Mouse (Mus musculus) hindbrain, embryonic 12.5 days (tissue): Measurements from ENCODE around the gene Gm1527. TPM values are rescaled to one million over a fixed set of nuclear protein-coding genes. Genes with fewer than 3 reads are reported as not detected.
"Not testable (repeated sequence)": the region's sequence is repeated elsewhere in the genome, so short reads cannot be mapped to it uniquely, and the experiment has no call there.

ENCODE experiments used
- ATAC-seq: fragments of 200-750 bp; cut with Nextera tagmentation; 2 replicates; pipeline ENCODE4 v1.8.0; 2017; ENCODE audit warnings: moderate TSS enrichment; ENCODE audit not compliant: low FRiP score
- H3K27ac ChIP-seq: fragments of 300-500 bp; sonication (generic); 2 replicates; pipeline ENCODE4 v1.5.1; 2016; ENCODE audit warnings: mild to moderate bottlenecking
- H3K27me3 ChIP-seq: fragments of 300-500 bp; sonication (generic); 2 replicates; pipeline ENCODE4 v1.6.1; 2016; ENCODE audit warnings: mild to moderate bottlenecking
- H3K36me3 ChIP-seq: fragments of 300-500 bp; sonication (generic); 2 replicates; pipeline ENCODE4 v1.6.1; 2016; ENCODE audit warnings: mild to moderate bottlenecking
- H3K4me1 ChIP-seq: fragments of 300-500 bp; sonication (generic); 2 replicates; pipeline ENCODE4 v1.6.1; 2016
- H3K4me2 ChIP-seq: fragments of 300-500 bp; sonication (generic); replicated peaks from 2 replicates; pipeline ENCODE4 v1.6.1; 2016; ENCODE audit warnings: mild to moderate bottlenecking
- H3K4me3 ChIP-seq: fragments of 300-500 bp; sonication (generic); 2 replicates; pipeline ENCODE4 v1.5.1; 2016; ENCODE audit warnings: mild to moderate bottlenecking
- H3K9ac ChIP-seq: fragments of 300-500 bp; sonication (generic); 2 replicates; pipeline ENCODE4 v1.6.1; 2016; ENCODE audit warnings: mild to moderate bottlenecking, moderate library complexity
- H3K9me3 ChIP-seq: fragments of 300-500 bp; sonication (generic); replicated peaks from 2 replicates; pipeline ENCODE4 v1.6.1; 2016; ENCODE audit warnings: mild to moderate bottlenecking
- WGBS: fragments of 180-500 bp; shearing (Covaris S2); methylation state at CpG from one replicate; pipeline ENCODE4 v1.1.7; 2016; 5-methylcytosine and 5-hydroxymethylcytosine counted together
- polyA plus RNA-seq: library from polyadenylated mRNA; unstranded; fragments of >200 nt; fragmentation: Nextera tagmentation; extraction: Ambion mirVana; gene quantifications from 2 replicates; pipeline ENCODE4 v1.2.1, GENCODE M21; 2016

Gm1527 gene
- polyA plus RNA-seq = not detected in 2 replicates

DNA sequence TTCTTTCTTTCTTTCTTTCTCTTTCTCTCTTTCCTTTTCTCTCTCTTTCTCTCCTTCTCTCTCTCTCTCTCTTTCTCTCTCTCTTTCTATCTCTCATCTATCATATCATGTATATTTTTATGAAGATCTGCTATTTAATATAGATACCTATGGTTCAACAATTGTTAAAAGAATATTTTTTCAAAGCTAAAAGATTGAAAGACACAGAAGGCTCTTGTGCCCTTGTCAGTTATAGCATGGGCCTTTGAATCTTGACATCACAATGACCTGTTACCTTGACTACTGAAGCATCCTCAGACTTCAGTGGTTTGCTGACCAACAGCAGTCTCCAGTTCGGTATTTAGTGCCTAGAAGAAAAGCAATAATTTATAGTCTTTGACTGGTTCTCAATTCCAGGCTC lies at the start of gene Gm1527:
Gene Gm1527 (plus strand): TSS at position 301 of the 400 bp plus-strand sequence.
- no peak for ATAC-seq
- Histone ChIP-seq H3K4me2 (no peak within 1 kb of the TSS), H3K9ac (no peak within 1 kb of the TSS), H3K27me3 (no peaks in the 10 kb centered on the region), H3K4me1 (no peaks in the 10 kb centered on the region), H3K4me3 (no peak within 1 kb of the TSS), H3K27ac (no peak within 1 kb of the TSS), H3K9me3 (no peaks in the 10 kb centered on the region), H3K36me3 (no peaks in the 10 kb centered on the region)
- 71% methylated on average over 1 of the region's 1 CpGs for WGBS

DNA sequence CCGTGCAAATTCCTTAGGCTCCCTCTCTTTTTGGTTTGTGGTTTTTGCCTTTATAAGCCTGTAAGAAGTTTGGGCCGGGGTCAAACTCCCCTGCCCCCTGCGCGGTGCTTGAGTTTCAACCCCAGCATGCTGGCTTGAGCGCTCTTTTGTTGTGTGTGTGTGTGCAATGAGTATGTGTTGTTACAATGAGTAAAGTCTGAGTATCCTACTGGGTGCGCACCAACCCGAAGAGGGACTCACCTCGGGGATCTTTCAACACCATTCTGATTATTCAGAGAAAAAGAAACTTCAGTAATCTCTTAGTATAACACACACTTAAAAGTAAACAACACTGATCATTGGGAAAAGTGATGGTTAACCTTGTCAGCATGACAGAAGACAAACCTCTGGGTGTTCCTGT lies 49.2 kb upstream of the Gm1527 start:
- no peaks in the 10 kb centered on the region for H3K9me3 ChIP-seq
- peaks cover 9% of the 10 kb centered on the region for H3K4me1 ChIP-seq
- no peaks in the 10 kb centered on the region for H3K27me3 ChIP-seq
- no peak for ATAC-seq
- 46% methylated on average over 8 of the region's 8 CpGs for WGBS
- H3K27ac ChIP-seq = no peak overlapping the region
- H3K36me3 ChIP-seq = no peaks in the 10 kb centered on the region
- H3K9ac ChIP-seq = no peak overlapping the region
- no peak overlapping the region for H3K4me3 ChIP-seq
- H3K4me2 ChIP-seq = no peak overlapping the region

- Histone ChIP-seq H3K4me1 (peaks cover 5% of the 10 kb centered on the region), H3K4me2 (no peak overlapping the region), H3K4me3 (no peak overlapping the region), H3K9me3 (no peaks in the 10 kb centered on the region), H3K36me3 (no peaks in the 10 kb centered on the region), H3K27ac (no peak overlapping the region), H3K9ac (no peak overlapping the region), H3K27me3 (no peaks in the 10 kb centered on the region)
- no peak for ATAC-seq
These were observed 45.3 kb upstream of the Gm1527 start for GRCm38 (mm10) chr3:28847115-28847514.

DNA sequence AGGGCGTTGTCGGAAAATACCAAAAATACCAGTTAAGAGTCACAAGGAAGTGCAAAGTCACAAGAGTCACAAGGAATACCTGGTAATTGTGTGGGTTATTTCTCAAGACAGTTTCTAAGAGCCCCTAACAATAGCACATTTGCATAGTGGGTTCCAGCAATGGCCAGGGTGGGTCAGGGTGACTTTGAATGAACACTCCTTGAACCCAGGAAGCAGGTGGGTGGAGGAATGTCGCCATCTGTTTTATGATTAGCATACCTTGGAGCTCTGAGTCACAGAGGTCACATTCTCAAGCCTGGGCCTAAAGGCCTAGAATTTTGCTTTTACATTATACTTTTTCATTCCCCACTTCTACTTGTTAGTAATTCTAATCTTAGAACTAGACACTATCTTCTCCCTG lies 40.2 kb upstream of the Gm1527 start:
- not testable (repeated sequence) for H3K27ac ChIP-seq, H3K4me2 ChIP-seq, H3K9me3 ChIP-seq, H3K36me3 ChIP-seq, H3K27me3 ChIP-seq, ATAC-seq, H3K4me1 ChIP-seq, H3K9ac ChIP-seq, H3K4me3 ChIP-seq
- WGBS = 88% methylated on average over 3 of the region's 3 CpGs

- H3K4me3 ChIP-seq, H3K27me3 ChIP-seq, H3K4me1 ChIP-seq, H3K9ac ChIP-seq, H3K9me3 ChIP-seq, ATAC-seq, H3K27ac ChIP-seq, H3K36me3 ChIP-seq, H3K4me2 ChIP-seq: not testable (repeated sequence)
These were observed 32.6 kb upstream of the Gm1527 start for GRCm38 (mm10) chr3:28859630-28860392.

DNA sequence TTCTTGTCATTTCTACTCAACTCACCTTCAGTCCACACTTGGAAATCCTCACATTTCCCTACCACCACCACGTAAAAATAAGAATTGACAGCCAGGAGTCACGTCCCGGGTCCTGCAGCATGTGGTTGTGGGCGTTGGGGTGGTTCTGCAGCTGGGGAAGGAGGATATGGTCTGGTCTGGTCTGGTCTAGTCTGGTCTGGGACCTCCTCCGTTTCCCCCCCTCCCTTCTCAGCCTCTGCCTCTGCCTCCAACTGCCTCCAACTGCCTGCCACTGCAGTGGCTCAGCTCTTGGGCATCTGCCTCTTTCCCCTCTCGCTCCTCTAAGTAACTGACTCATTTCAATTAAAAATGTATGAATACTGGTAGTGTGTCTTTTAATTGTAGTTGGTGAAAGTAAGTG lies 4.5 kb downstream of the Gm1527 start:
- WGBS = 65% methylated on average over 6 of the region's 6 CpGs
- not testable (repeated sequence) for ATAC-seq, H3K9ac ChIP-seq, H3K27ac ChIP-seq, H3K4me3 ChIP-seq, H3K9me3 ChIP-seq, H3K4me1 ChIP-seq, H3K27me3 ChIP-seq, H3K36me3 ChIP-seq, H3K4me2 ChIP-seq

- Histone ChIP-seq H3K4me2 (no peak overlapping the region), H3K27ac (no peak overlapping the region), H3K9ac (no peak overlapping the region), H3K36me3 (no peaks in the 10 kb centered on the region), H3K27me3 (no peaks in the 10 kb centered on the region), H3K9me3 (no peaks in the 10 kb centered on the region), H3K4me1 (no peaks in the 10 kb centered on the region), H3K4me3 (no peak overlapping the region)
- ATAC-seq = no peak
- 93% methylated on average over 2 of the region's 2 CpGs for WGBS
These were observed 73.5 kb downstream of the Gm1527 start for GRCm38 (mm10) chr3:28965931-28966330.

DNA sequence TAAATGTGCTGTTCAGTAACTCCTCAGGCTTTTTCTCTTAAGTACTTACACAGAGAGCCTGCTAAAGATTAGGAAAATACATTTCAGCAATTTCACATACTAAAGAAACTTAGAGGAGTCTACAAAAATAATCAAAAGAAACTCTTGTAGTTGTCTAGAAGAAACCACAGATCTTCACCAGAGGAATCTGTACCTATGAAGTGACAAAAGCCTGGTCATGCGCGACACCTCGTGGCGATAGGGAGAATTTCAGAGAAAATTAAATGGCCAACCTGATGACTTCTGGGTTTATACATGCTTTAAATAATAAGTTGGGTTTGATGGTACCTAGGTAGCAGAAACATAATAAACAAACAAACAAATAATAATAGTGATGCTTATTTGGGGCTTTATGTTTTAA lies 76.4 kb downstream of the Gm1527 start:
- ATAC-seq = no peak
- no peak overlapping the region for H3K4me3 ChIP-seq
- H3K27me3 ChIP-seq = no peaks in the 10 kb centered on the region
- H3K4me1 ChIP-seq = no peaks in the 10 kb centered on the region
- H3K36me3 ChIP-seq = no peaks in the 10 kb centered on the region
- H3K27ac ChIP-seq = no peak overlapping the region
- no peak overlapping the region for H3K9ac ChIP-seq
- WGBS = 2% methylated on average over 4 of the region's 4 CpGs
- H3K4me2 ChIP-seq = no peak overlapping the region
- no peaks in the 10 kb centered on the region for H3K9me3 ChIP-seq

Other genes starting within 250 kb of the Gm1527 start
- 0.31 TPM in 1 of 2 replicates, not detected in the other for gene Slc2a2, start 194.7 kb upstream of the Gm1527 start, polyA plus RNA-seq
- 16.0 and 18.6 TPM in 2 replicates for gene Eif5a2, start 111.3 kb upstream of the Gm1527 start, polyA plus RNA-seq
- 300 and 365 TPM in 2 replicates for gene Rpl22l1, start 87.2 kb upstream of the Gm1527 start, polyA plus RNA-seq
- 4.9 and 5.1 TPM in 2 replicates for gene Egfem1, start 189.4 kb downstream of the Gm1527 start, polyA plus RNA-seq